ENCODE assay signal across 8 mouse cellular contexts in genomic region chr2:119337425-119338265, GRCm38 (mm10). TPM values are rescaled to one million over a fixed set of nuclear protein-coding genes. Genes with fewer than 3 reads are reported as not detected.
A peak's percentile ranks its signal among the peaks of the same experiment; 100 is the strongest.
DNase-seq lines count a peak whose midpoint lies in the region; ATAC-seq and TF ChIP-seq lines count a peak whose summit lies in the region.

No protein-coding gene starts in this region.

- 9% methylated on average over 59 of the region's 60 CpGs for WGBS in forebrain, embryonic 16.5 days
- 7% methylated on average over 60 of the region's 60 CpGs for WGBS in lung, embryonic 15.5 days
- WGBS in olfactory bulb, adult 2 months = 8% methylated on average over 60 of the region's 60 CpGs

- no peaks in the 10 kb centered on the region; the same call in 1 of the 2 replicates for H3K4me1 ChIP-seq in forebrain, embryonic 16.5 days (replicated peaks; ENCODE audit: control insufficient read depth, insufficient read depth, low read length)
- peaks cover 24% of the 10 kb centered on the region for H3K4me1 ChIP-seq in lung, embryonic 15.5 days
- H3K4me1 ChIP-seq in olfactory bulb, adult 2 months (ENCODE audit: control insufficient read depth, insufficient read depth, low read length) = peaks cover 5% of the 10 kb centered on the region

- H3K4me3 ChIP-seq in forebrain, embryonic 16.5 days (replicated peaks; ENCODE audit: low read length) = peak overlapping the region; percentile 58
- H3K4me3 ChIP-seq in lung, embryonic 15.5 days = peak overlapping the region; percentile 49
- H3K4me3 ChIP-seq in olfactory bulb, adult 2 months (ENCODE audit: insufficient read depth, low read depth, low read length) = peak overlapping the region; percentile 61

- DNase-seq in ES-CJ7 (ENCODE audit: low read depth, low spot score) = peak; percentile 79
- peak; percentile 90 to 96 for DNase-seq in cerebellum, adult 18-20 months
- peak; percentile 96 for DNase-seq in heart, postnatal 4 days
- DNase-seq in layer of hippocampus, adult 9-10 months (ENCODE audit: low spot score) = peak; percentile 56
- peak; percentile 78 to 82 for DNase-seq in thymus, adult 18-20 months

- H3K27ac ChIP-seq in forebrain, embryonic 16.5 days (ENCODE audit: low read length) = peak overlapping the region; percentile 12; the same call in 1 of the 2 replicates
- peak overlapping the region; percentile 54 for H3K27ac ChIP-seq in lung, embryonic 15.5 days
- no peak overlapping the region for H3K27ac ChIP-seq in olfactory bulb, adult 2 months (ENCODE audit: insufficient read depth, low read depth, low read length)

- H3K4me2 ChIP-seq in forebrain, embryonic 16.5 days (ENCODE audit: low read length) = peak overlapping the region; percentile 73
- H3K4me2 ChIP-seq in lung, embryonic 15.5 days = peak overlapping the region; percentile 65

- TF ChIP-seq CTCF in olfactory bulb, adult 2 months (IDR thresholded peaks at IDR 0.05; ENCODE audit: insufficient read depth, low read depth, low read length) = peak; percentile 71

- H3K9ac ChIP-seq in forebrain, embryonic 16.5 days (replicated peaks; ENCODE audit: low read depth, low read length) = peak overlapping the region; percentile 77
- peak overlapping the region; percentile 45 for H3K9ac ChIP-seq in lung, embryonic 15.5 days

- H3K36me3 ChIP-seq in forebrain, embryonic 16.5 days (ENCODE audit: control insufficient read depth, insufficient read depth) = no peaks in the 10 kb centered on the region
- no peaks in the 10 kb centered on the region for H3K36me3 ChIP-seq in lung, embryonic 15.5 days

- no peaks in the 10 kb centered on the region for H3K9me3 ChIP-seq in forebrain, embryonic 16.5 days (ENCODE audit: control insufficient read depth, low read length)
- H3K9me3 ChIP-seq in lung, embryonic 15.5 days = no peaks in the 10 kb centered on the region

- 0 out of 2 replicates have a peak, but pooled peaks cover 4% of the 10 kb centered on the region for H3K27me3 ChIP-seq in forebrain, embryonic 16.5 days (replicated peaks; ENCODE audit: control insufficient read depth, insufficient read depth, low read length)
- H3K27me3 ChIP-seq in lung, embryonic 15.5 days = no peaks in the 10 kb centered on the region

- no peak for TF ChIP-seq POLR2A in olfactory bulb, adult 2 months (IDR thresholded peaks at IDR 0.05; ENCODE audit: insufficient read depth, low read depth, low read length)

- peak; percentile 89 for ATAC-seq in forebrain, embryonic 16.5 days
- peak; percentile 83 for ATAC-seq in lung, embryonic 15.5 days (ENCODE audit: borderline replicate concordance, extremely low read depth, low FRiP score, low TSS enrichment)

RNA-seq across cellular contexts. Expression of gene Dll4, which starts 12.1 kb away (rescaled TPM):
- polyA plus RNA-seq in forebrain, embryonic 16.5 days (2015; fragmentation: Nextera tagmentation; extraction: Ambion mirVana) = 4.8 and 5.5 TPM in 2 replicates
- 10 to 100 TPM; 19.7 to 20.8 TPM for total RNA-seq in heart, postnatal 4 days (2021)
- 13.6 and 14.7 TPM in 2 replicates for polyA plus RNA-seq in lung, embryonic 15.5 days (2015; fragmentation: Nextera tagmentation; extraction: Ambion mirVana)
- not detected in 2 replicates for polyA plus RNA-seq in olfactory bulb, adult 2 months (2012; ENCODE audit: insufficient read depth, insufficient read length, low replicate concordance, missing spikeins)

RNA-seq across cellular contexts. Expression of gene Chac1, which starts 13.4 kb away (rescaled TPM):
- polyA plus RNA-seq in forebrain, embryonic 16.5 days (2015; fragmentation: Nextera tagmentation; extraction: Ambion mirVana) = 4.6 and 11.3 TPM in 2 replicates
- total RNA-seq in heart, postnatal 4 days (2021) = under 1 TPM; 0.43 to 0.81 TPM
- polyA plus RNA-seq in lung, embryonic 15.5 days (2015; fragmentation: Nextera tagmentation; extraction: Ambion mirVana) = 0.59 and 1.1 TPM in 2 replicates
- not detected in 2 replicates for polyA plus RNA-seq in olfactory bulb, adult 2 months (2012; ENCODE audit: insufficient read depth, insufficient read length, low replicate concordance, missing spikeins)

RNA-seq across cellular contexts. Expression of gene Vps18, which starts 49.1 kb away (rescaled TPM):
- 32.5 and 33.6 TPM in 2 replicates for polyA plus RNA-seq in forebrain, embryonic 16.5 days (2015; fragmentation: Nextera tagmentation; extraction: Ambion mirVana)
- total RNA-seq in heart, postnatal 4 days (2021) = 10 to 100 TPM; 13.9 to 14.0 TPM
- 18.3 and 19.1 TPM in 2 replicates for polyA plus RNA-seq in lung, embryonic 15.5 days (2015; fragmentation: Nextera tagmentation; extraction: Ambion mirVana)
- polyA plus RNA-seq in olfactory bulb, adult 2 months (2012; ENCODE audit: insufficient read depth, insufficient read length, low replicate concordance, missing spikeins) = not detected in 2 replicates

Comparison
In these comparisons a context has a peak if more than half of its experiments do, and no peak if none do; other contexts are left out.
1. RNA of gene Vps18, which starts 49.1 kb away (polyA plus RNA-seq): 32.5 to 33.6 TPM in forebrain, embryonic 16.5 days and 18.3 to 19.1 TPM in lung, embryonic 15.5 days; not detected in olfactory bulb, adult 2 months; every median in the first group is over 10 times any median in the second.
2. Peak in every context shown above with its lines, with median percentiles within 50 percentile points of each other: DNase-seq and H3K4me3 ChIP-seq.